Mouse (Mus musculus): ENCODE data around the gene Emc7. TPM values are rescaled to one million over a fixed set of nuclear protein-coding genes. Genes with fewer than 3 reads are reported as not detected.
"Not testable (repeated sequence)": the region's sequence is repeated elsewhere in the genome, so short reads cannot be mapped to it uniquely, and the experiment has no call there.

The Emc7 gene
- polyA plus RNA-seq (2012; rRNA removed): 7.2 and 8.9 TPM in 2 replicates

- Histone ChIP-seq H3K4me3 (replicated peaks; ENCODE audit: extremely low read depth, low read depth, low read length) (peak within 1 kb of the TSS; percentile 79), H3K4me1 (ENCODE audit: control insufficient read depth, insufficient read depth, low read length) (no peaks in the 10 kb centered on the region; the same call in 1 of the 2 replicates)
- TF ChIP-seq CTCF (IDR thresholded peaks at IDR 0.05; ENCODE audit: insufficient read depth, low read length): no peak
- peak; percentile 90 for TF ChIP-seq POLR2A (IDR thresholded peaks at IDR 0.05; ENCODE audit: borderline replicate concordance, extremely low read depth, low read depth, low read length)
- DNase-seq: peak; percentile 97
- under 1% methylated on average over 49 of the region's 49 CpGs for WGBS
Observed at GRCm38 (mm10) chr2:112454862-112455564, at the start of gene Emc7. Gene Emc7, plus strand, starts transcription at chr2:112454997.

- 83% methylated on average over 3 of the region's 3 CpGs for WGBS
- Histone ChIP-seq H3K4me1 (ENCODE audit: control insufficient read depth, insufficient read depth, low read length) (no peaks in the 10 kb centered on the region), H3K4me3 (replicated peaks; ENCODE audit: extremely low read depth, low read depth, low read length) (no peak overlapping the region)
- TF ChIP-seq POLR2A (IDR thresholded peaks at IDR 0.05; ENCODE audit: borderline replicate concordance, extremely low read depth, low read depth, low read length) (no peak), CTCF (IDR thresholded peaks at IDR 0.05; ENCODE audit: insufficient read depth, low read length) (no peak)
- no peak for DNase-seq
Observed at GRCm38 (mm10) chr2:112407030-112407429, 47.8 kb upstream of the Emc7 start.

- WGBS: 71% methylated on average over 3 of the region's 3 CpGs
- TF ChIP-seq POLR2A (IDR thresholded peaks at IDR 0.05; ENCODE audit: borderline replicate concordance, extremely low read depth, low read depth, low read length): no peak
- no peak for TF ChIP-seq CTCF (IDR thresholded peaks at IDR 0.05; ENCODE audit: insufficient read depth, low read length)
- Histone ChIP-seq H3K4me1 (ENCODE audit: control insufficient read depth, insufficient read depth, low read length) (no peaks in the 10 kb centered on the region), H3K4me3 (replicated peaks; ENCODE audit: extremely low read depth, low read depth, low read length) (no peak overlapping the region)
- DNase-seq: no peak
Observed at GRCm38 (mm10) chr2:112425308-112425707, 29.5 kb upstream of the Emc7 start.

- not testable (repeated sequence) for H3K4me1 ChIP-seq (ENCODE audit: control insufficient read depth, insufficient read depth, low read length); DNase-seq; H3K4me3 ChIP-seq (replicated peaks; ENCODE audit: extremely low read depth, low read depth, low read length)
- 93% methylated on average over 3 of the region's 3 CpGs for WGBS
Observed at GRCm38 (mm10) chr2:112428534-112428933, 26.3 kb upstream of the Emc7 start.

GRCm38 (mm10) chr2:112429665-112430064, 25.1 kb upstream of the Emc7 start:
- WGBS: 88% methylated on average over 4 of the region's 4 CpGs
- no peak for TF ChIP-seq POLR2A (IDR thresholded peaks at IDR 0.05; ENCODE audit: borderline replicate concordance, extremely low read depth, low read depth, low read length)
- no peak for TF ChIP-seq CTCF (IDR thresholded peaks at IDR 0.05; ENCODE audit: insufficient read depth, low read length)
- DNase-seq: no peak
- no peaks in the 10 kb centered on the region for H3K4me1 ChIP-seq (ENCODE audit: control insufficient read depth, insufficient read depth, low read length)
- no peak overlapping the region for H3K4me3 ChIP-seq (replicated peaks; ENCODE audit: extremely low read depth, low read depth, low read length)

- Histone ChIP-seq H3K4me3 (replicated peaks; ENCODE audit: extremely low read depth, low read depth, low read length) (no peak overlapping the region), H3K4me1 (ENCODE audit: control insufficient read depth, insufficient read depth, low read length) (no peaks in the 10 kb centered on the region)
- no peak for DNase-seq
- 35% methylated on average over 5 of the region's 5 CpGs for WGBS
- no peak for TF ChIP-seq CTCF (IDR thresholded peaks at IDR 0.05; ENCODE audit: insufficient read depth, low read length)
- no peak for TF ChIP-seq POLR2A (IDR thresholded peaks at IDR 0.05; ENCODE audit: borderline replicate concordance, extremely low read depth, low read depth, low read length)
Observed at GRCm38 (mm10) chr2:112430403-112430802, 24.4 kb upstream of the Emc7 start.

- DNase-seq: no peak
- WGBS: 87% methylated on average over 2 of the region's 2 CpGs
- H3K4me3 ChIP-seq (replicated peaks; ENCODE audit: extremely low read depth, low read depth, low read length): no peak overlapping the region
- TF ChIP-seq CTCF (IDR thresholded peaks at IDR 0.05; ENCODE audit: insufficient read depth, low read length) (no peak), POLR2A (IDR thresholded peaks at IDR 0.05; ENCODE audit: borderline replicate concordance, extremely low read depth, low read depth, low read length) (no peak)
- H3K4me1 ChIP-seq (ENCODE audit: control insufficient read depth, insufficient read depth, low read length): no peaks in the 10 kb centered on the region
Observed at GRCm38 (mm10) chr2:112432523-112432922, 22.3 kb upstream of the Emc7 start.

GRCm38 (mm10) chr2:112433359-112433758, 21.4 kb upstream of the Emc7 start:
- H3K4me3 ChIP-seq (replicated peaks; ENCODE audit: extremely low read depth, low read depth, low read length): no peak overlapping the region
- TF ChIP-seq POLR2A (IDR thresholded peaks at IDR 0.05; ENCODE audit: borderline replicate concordance, extremely low read depth, low read depth, low read length) (no peak), CTCF (IDR thresholded peaks at IDR 0.05; ENCODE audit: insufficient read depth, low read length) (no peak)
- DNase-seq: no peak
- no peaks in the 10 kb centered on the region; the same call in 1 of the 2 replicates for H3K4me1 ChIP-seq (ENCODE audit: control insufficient read depth, insufficient read depth, low read length)
- 51% methylated on average over 2 of the region's 2 CpGs for WGBS

- 70% methylated on average over 4 of the region's 4 CpGs for WGBS
- no peak for TF ChIP-seq CTCF (IDR thresholded peaks at IDR 0.05; ENCODE audit: insufficient read depth, low read length)
- TF ChIP-seq POLR2A (IDR thresholded peaks at IDR 0.05; ENCODE audit: borderline replicate concordance, extremely low read depth, low read depth, low read length): no peak
- DNase-seq: no peak
- Histone ChIP-seq H3K4me1 (ENCODE audit: control insufficient read depth, insufficient read depth, low read length) (no peaks in the 10 kb centered on the region; the same call in 1 of the 2 replicates), H3K4me3 (replicated peaks; ENCODE audit: extremely low read depth, low read depth, low read length) (no peak overlapping the region)
Observed at GRCm38 (mm10) chr2:112436292-112436691, 18.5 kb upstream of the Emc7 start.

- no peak for DNase-seq
- no peak overlapping the region for H3K4me3 ChIP-seq (replicated peaks; ENCODE audit: extremely low read depth, low read depth, low read length)
- 75% methylated on average over 2 of the region's 2 CpGs for WGBS
Observed at GRCm38 (mm10) chr2:112437589-112437988, 17.2 kb upstream of the Emc7 start.

More at GRCm38 (mm10) chr2:112437589-112437988, 17.2 kb upstream of the Emc7 start:
- no peaks in the 10 kb centered on the region; the same call in 1 of the 2 replicates for H3K4me1 ChIP-seq (ENCODE audit: control insufficient read depth, insufficient read depth, low read length)
- no peak for TF ChIP-seq POLR2A (IDR thresholded peaks at IDR 0.05; ENCODE audit: borderline replicate concordance, extremely low read depth, low read depth, low read length)

Data from lung, adult 2 months (tissue).